Mouse (Mus musculus) heart, postnatal 0 days (tissue): ENCODE data around the gene Aloxe3.

ENCODE experiments used
- CTCF ChIP-seq: IDR thresholded peaks from 2 replicates; pipeline ENCODE4 v1.5.1; 2016; ENCODE audit warnings: antibody characterized with exemption, control low read depth, low read depth
- EP300 ChIP-seq: IDR thresholded peaks from 2 replicates; pipeline ENCODE4 v1.6.1; 2016; ENCODE audit warnings: antibody characterized with exemption, low read depth

- no peak for TF ChIP-seq EP300
- TF ChIP-seq CTCF, result no peak
Observed at GRCm38 (mm10) chr11:69120221-69121000, 5.3 kb upstream of the Aloxe3 start, which contains the start of gene Hes7.
